Mouse (Mus musculus) liver, adult 2 months (tissue): ENCODE data around the gene Creg1. TPM values are rescaled to one million over a fixed set of nuclear protein-coding genes. Genes with fewer than 3 reads are reported as not detected.

ENCODE experiments used
- DNase-seq: peaks from one replicate; pipeline ENCODE4 v3.0.0-alpha.2; 2011; ENCODE audit warnings: low read depth, low spot score; ENCODE audit errors: extremely low read depth
- H3K27ac ChIP-seq: fragments of 200-500 bp; replicated peaks from 2 replicates; pipeline ENCODE4 v1.5.1; 2012; ENCODE audit warnings: low read depth, mild to moderate bottlenecking, control low read depth, inconsistent platforms, low read length; ENCODE audit not compliant: insufficient read depth
- H3K27me3 ChIP-seq: fragments of 200-500 bp; 2 replicates; pipeline ENCODE4 v1.6.1; 2012; ENCODE audit warnings: mild to moderate bottlenecking, moderate library complexity, low read length, inconsistent platforms; ENCODE audit not compliant: control insufficient read depth, insufficient read depth
- H3K36me3 ChIP-seq: fragments of 200-500 bp; 2 replicates; pipeline ENCODE4 v1.6.1; 2012; ENCODE audit warnings: low read length, inconsistent platforms; ENCODE audit not compliant: control insufficient read depth, insufficient read depth
- H3K4me1 ChIP-seq: fragments of 200-500 bp; 2 replicates; pipeline ENCODE4 v1.6.1; 2011; ENCODE audit warnings: low read length; ENCODE audit not compliant: control insufficient read depth, insufficient read depth
- H3K4me3 ChIP-seq: fragments of 200-500 bp; 2 replicates; pipeline ENCODE4 v1.5.1; 2011; ENCODE audit warnings: low read depth, mild to moderate bottlenecking, control low read depth, low read length, moderate library complexity; ENCODE audit not compliant: insufficient read depth
- H3K79me2 ChIP-seq: fragments of 200-500 bp; 2 replicates; pipeline ENCODE4 v1.6.1; 2012; ENCODE audit warnings: inconsistent platforms, mild to moderate bottlenecking, low read length, moderate library complexity; ENCODE audit not compliant: control insufficient read depth, insufficient read depth
- H3K9ac ChIP-seq: fragments of 200-500 bp; 2 replicates; pipeline ENCODE4 v1.6.1; 2012; ENCODE audit warnings: low read depth, mild to moderate bottlenecking, control low read depth, inconsistent platforms, low read length
- CTCF ChIP-seq: fragments of 200-500 bp; IDR thresholded peaks from 2 replicates; pipeline ENCODE4 v1.5.1; 2011; ENCODE audit warnings: low read depth, low read length, control low read depth
- POLR2A ChIP-seq: fragments of 200-500 bp; IDR thresholded peaks from 2 replicates; pipeline ENCODE4 v1.6.1; 2011; ENCODE audit warnings: low read length, control low read depth; ENCODE audit not compliant: insufficient read depth; ENCODE audit errors: extremely low read depth
- WGBS: fragments of 180-500 bp; shearing (Covaris S2); methylation state at CpG from one replicate; pipeline ENCODE4 v1.1.7; 2018; 5-methylcytosine and 5-hydroxymethylcytosine counted together
- polyA plus RNA-seq: library from polyadenylated mRNA; depleted of rRNA; stranded (reverse); fragments of >200 nt; gene quantifications from 2 replicates; pipeline ENCODE4 v1.2.3, GENCODE M21; 2012
- total RNA-seq: library from RNA; depleted of rRNA; stranded (reverse); fragments of >200 nt; gene quantifications from 2 replicates; pipeline ENCODE4 v1.2.3, GENCODE M21; 2014

The Creg1 gene
- total and polyA plus RNA-seq, 2 experiments, result 414 to 420 TPM

DNA sequence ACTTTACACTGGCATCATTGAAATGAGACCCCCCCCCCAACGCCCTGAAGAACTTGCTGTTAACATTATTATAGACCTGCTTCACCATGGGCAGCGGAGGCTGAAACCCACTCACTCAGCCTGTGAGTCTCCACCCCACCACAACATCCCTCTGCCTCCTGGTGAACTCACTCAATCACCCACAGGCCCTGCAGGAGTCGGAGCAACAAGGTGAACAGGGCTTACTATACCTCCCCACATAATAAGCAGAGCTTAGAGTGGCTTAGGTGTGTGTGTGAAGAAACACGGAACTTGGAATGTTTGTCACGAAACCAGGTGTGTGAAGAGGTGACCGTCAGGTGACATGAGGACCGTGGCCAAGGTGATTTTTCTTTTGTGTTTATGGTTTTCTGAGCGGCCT, 21.6 kb upstream of the Creg1 start:
- H3K4me3 ChIP-seq, result no peak overlapping the region
- no peaks in the 10 kb centered on the region for H3K4me1 ChIP-seq
- no peak overlapping the region for H3K9ac ChIP-seq
- H3K27me3 ChIP-seq, result no peaks in the 10 kb centered on the region
- 89% methylated on average over 8 of the region's 8 CpGs for WGBS
- no peak for TF ChIP-seq POLR2A
- TF ChIP-seq CTCF, result no peak
- H3K79me2 ChIP-seq, result no peaks in the 10 kb centered on the region
- no peaks in the 10 kb centered on the region for H3K36me3 ChIP-seq
- DNase-seq, result no peak
- H3K27ac ChIP-seq, result no peak overlapping the region

DNA sequence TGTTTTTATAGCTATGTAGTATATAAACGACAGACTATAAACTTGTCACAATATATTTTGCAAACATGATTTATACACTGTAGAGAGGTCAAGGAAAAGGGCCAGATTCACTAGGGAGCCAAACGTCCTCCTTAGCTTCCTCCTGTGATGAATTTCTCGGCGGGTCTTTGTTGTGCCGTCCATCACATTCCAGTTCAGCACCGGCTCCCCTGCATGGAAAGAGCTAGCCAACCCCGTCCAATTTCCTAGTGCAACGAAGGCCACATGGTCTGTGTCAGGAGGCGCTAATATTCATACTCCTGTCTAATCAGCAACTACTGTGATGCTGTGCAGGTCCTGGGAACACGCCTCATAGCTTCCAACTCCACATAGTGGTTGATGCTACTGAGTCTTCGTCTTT, 15.5 kb upstream of the Creg1 start:
- H3K4me3 ChIP-seq, result no peak overlapping the region
- no peak overlapping the region for H3K27ac ChIP-seq
- no peaks in the 10 kb centered on the region for H3K36me3 ChIP-seq
- H3K9ac ChIP-seq, result no peak overlapping the region
- H3K79me2 ChIP-seq, result no peaks in the 10 kb centered on the region
- WGBS, result 72% methylated on average over 11 of the region's 11 CpGs
- no peaks in the 10 kb centered on the region for H3K27me3 ChIP-seq
- no peaks in the 10 kb centered on the region for H3K4me1 ChIP-seq
- TF ChIP-seq CTCF (no peak), POLR2A (no peak)
- no peak for DNase-seq

DNA sequence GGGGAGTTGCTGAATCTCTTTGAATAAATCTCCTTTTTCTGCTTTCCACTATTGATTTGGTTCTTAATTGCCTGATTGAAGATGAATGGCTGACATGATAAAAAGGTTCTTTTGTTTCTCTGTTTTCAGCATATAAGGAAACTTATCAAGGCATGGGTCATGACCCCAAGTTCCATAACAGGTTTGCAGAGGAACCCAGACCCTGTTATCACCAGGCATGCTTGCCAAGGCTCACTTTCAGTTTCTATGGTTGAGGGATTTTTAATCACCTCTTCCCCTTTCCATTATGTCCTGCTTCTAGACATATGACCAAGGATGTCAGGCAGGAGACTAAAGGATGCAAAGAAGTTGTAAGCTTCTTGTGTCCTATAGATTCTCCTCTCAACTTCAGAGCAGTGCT, 12.4 kb upstream of the Creg1 start:
- TF ChIP-seq CTCF (no peak), POLR2A (no peak)
- no peaks in the 10 kb centered on the region for H3K36me3 ChIP-seq
- no peak overlapping the region for H3K9ac ChIP-seq
- H3K4me1 ChIP-seq, result no peaks in the 10 kb centered on the region
- no peaks in the 10 kb centered on the region for H3K79me2 ChIP-seq
- H3K27me3 ChIP-seq, result no peaks in the 10 kb centered on the region
- no peak overlapping the region for H3K4me3 ChIP-seq
- no peak overlapping the region for H3K27ac ChIP-seq
- DNase-seq, result no peak

DNA sequence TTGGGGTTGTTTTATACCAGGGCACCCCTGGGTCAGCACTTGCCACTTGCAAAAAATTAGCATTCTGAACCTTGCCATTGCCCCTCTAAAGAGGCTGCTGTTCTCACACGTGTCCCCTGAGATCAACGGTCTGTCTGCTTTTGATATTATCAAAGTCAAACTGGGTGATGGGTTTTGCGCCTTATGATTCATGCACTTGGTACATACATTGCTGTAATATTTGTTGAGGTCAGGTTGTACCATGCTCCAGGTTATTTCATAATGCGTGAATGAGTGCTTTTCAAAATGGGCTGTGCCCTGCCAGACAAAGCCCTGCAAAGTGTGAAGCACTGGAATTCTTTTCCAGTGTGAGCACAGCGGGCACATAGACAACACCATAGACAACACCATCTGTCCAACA, 11.7 kb upstream of the Creg1 start:
- Histone ChIP-seq H3K27ac (no peak overlapping the region), H3K9ac (no peak overlapping the region), H3K4me1 (no peaks in the 10 kb centered on the region), H3K27me3 (no peaks in the 10 kb centered on the region), H3K79me2 (no peaks in the 10 kb centered on the region), H3K36me3 (no peaks in the 10 kb centered on the region), H3K4me3 (no peak overlapping the region)
- DNase-seq, result no peak
- TF ChIP-seq CTCF, result no peak
- no peak for TF ChIP-seq POLR2A
- 84% methylated on average over 5 of the region's 5 CpGs for WGBS

DNA sequence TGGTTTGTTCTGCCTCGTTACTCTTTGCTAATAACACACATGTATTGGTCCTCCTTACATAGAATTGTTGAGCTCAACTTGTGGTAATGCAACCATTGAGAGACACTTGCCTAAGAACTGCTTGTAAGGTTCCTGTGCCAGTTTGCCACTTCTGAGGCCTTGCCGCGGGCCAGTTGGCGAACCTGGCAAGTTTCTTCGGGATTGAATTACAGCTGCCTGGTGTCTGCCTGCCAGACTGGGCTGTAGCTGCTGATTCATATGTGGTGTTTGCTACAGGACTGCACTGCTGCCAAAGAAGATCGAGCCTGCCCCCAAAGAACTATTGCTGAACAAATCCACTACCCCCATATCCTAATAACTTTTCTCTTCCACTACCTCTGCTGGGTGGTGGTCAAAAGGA, 9.3 kb upstream of the Creg1 start:
- no peaks in the 10 kb centered on the region for H3K27me3 ChIP-seq
- WGBS, result 92% methylated on average over 6 of the region's 6 CpGs
- H3K36me3 ChIP-seq, result no peaks in the 10 kb centered on the region
- no peak overlapping the region for H3K4me3 ChIP-seq
- TF ChIP-seq CTCF (no peak), POLR2A (no peak)
- DNase-seq, result no peak
- H3K79me2 ChIP-seq, result no peaks in the 10 kb centered on the region
- H3K4me1 ChIP-seq, result no peaks in the 10 kb centered on the region
- no peak overlapping the region for H3K9ac ChIP-seq
- no peak overlapping the region for H3K27ac ChIP-seq

DNA sequence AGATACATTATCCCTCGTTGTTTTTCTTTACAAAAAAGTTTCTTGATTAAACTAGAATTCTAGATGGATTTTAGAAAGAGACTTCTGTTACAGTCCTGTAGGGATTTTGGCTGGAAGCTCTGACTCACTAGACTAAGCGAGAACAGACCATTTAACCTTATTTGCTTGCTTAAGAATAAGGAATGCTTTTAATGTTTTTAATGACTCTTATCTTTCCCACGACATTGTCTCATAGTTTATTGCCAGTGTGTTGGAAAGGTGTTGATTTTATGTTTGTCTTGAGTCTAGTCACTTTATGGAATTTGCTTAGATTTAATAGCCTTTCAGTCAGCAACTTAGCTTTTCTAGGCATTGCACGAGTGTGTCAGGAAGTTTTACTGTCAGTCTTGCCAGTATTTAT, 8.4 kb upstream of the Creg1 start:
- no peak for DNase-seq
- H3K36me3 ChIP-seq, result no peaks in the 10 kb centered on the region
- no peak overlapping the region for H3K4me3 ChIP-seq
- TF ChIP-seq CTCF, result no peak
- TF ChIP-seq POLR2A, result no peak
- H3K27ac ChIP-seq, result no peak overlapping the region
- no peaks in the 10 kb centered on the region for H3K4me1 ChIP-seq
- H3K27me3 ChIP-seq, result no peaks in the 10 kb centered on the region
- no peaks in the 10 kb centered on the region for H3K79me2 ChIP-seq
- H3K9ac ChIP-seq, result no peak overlapping the region
- 70% methylated on average over 4 of the region's 4 CpGs for WGBS
